Mouse (Mus musculus) neural tube, embryonic 11.5 days (tissue): ENCODE results near the gene Itga9. TPM values are rescaled to one million over a fixed set of nuclear protein-coding genes. Genes with fewer than 3 reads are reported as not detected.

Experiments used
- ATAC-seq: fragments of 200-750 bp; cut with Nextera tagmentation; 2 replicates; pipeline ENCODE4 v1.8.0; 2017; ENCODE audit warnings: moderate number of reproducible peaks, mild to moderate bottlenecking, moderate TSS enrichment, moderate library complexity; ENCODE audit not compliant: insufficient read depth, low FRiP score, low TSS enrichment
- DNase-seq: peaks from one replicate; pipeline ENCODE4 v3.0.0-alpha.2; 2015; ENCODE audit warnings: low spot score
- H3K27ac ChIP-seq: fragments of 300-500 bp; sonication (generic); 2 replicates; pipeline ENCODE4 v1.5.1; 2014; ENCODE audit warnings: low read depth, mild to moderate bottlenecking, low read length
- H3K27me3 ChIP-seq: fragments of 300-500 bp; sonication (generic); 2 replicates; pipeline ENCODE4 v1.6.1; 2014; ENCODE audit warnings: mild to moderate bottlenecking, low read length, mixed read lengths; ENCODE audit not compliant: control insufficient read depth, insufficient read depth
- H3K36me3 ChIP-seq: fragments of 300-500 bp; sonication (generic); 2 replicates; pipeline ENCODE4 v1.6.1; 2014; ENCODE audit warnings: mild to moderate bottlenecking, low read length, moderate library complexity, mixed read lengths; ENCODE audit not compliant: control insufficient read depth, insufficient read depth
- H3K4me1 ChIP-seq: fragments of 300-500 bp; sonication (generic); 2 replicates; pipeline ENCODE4 v1.6.1; 2014; ENCODE audit warnings: low read length, mixed read lengths; ENCODE audit not compliant: control insufficient read depth, insufficient read depth
- H3K4me2 ChIP-seq: fragments of 300-500 bp; sonication (generic); 2 replicates; pipeline ENCODE4 v1.6.1; 2014; ENCODE audit warnings: low read depth, mild to moderate bottlenecking, moderate library complexity
- H3K4me3 ChIP-seq: fragments of 300-500 bp; sonication (generic); 2 replicates; pipeline ENCODE4 v1.5.1; 2014; ENCODE audit warnings: low read depth, low read length
- H3K9ac ChIP-seq: fragments of 300-500 bp; sonication (generic); 2 replicates; pipeline ENCODE4 v1.6.1; 2014; ENCODE audit warnings: mild to moderate bottlenecking, low read length
- H3K9me3 ChIP-seq: fragments of 300-500 bp; sonication (generic); 2 replicates; pipeline ENCODE4 v1.6.1; 2016; ENCODE audit warnings: low read length; ENCODE audit not compliant: control insufficient read depth
- WGBS: fragments of 180-500 bp; shearing (Covaris S2); extraction: QIAGEN DNeasy Blood & Tissue Kit; methylation state at CpG from one replicate; pipeline ENCODE4 v1.1.7; 2014; 5-methylcytosine and 5-hydroxymethylcytosine counted together
- polyA plus RNA-seq: library from polyadenylated mRNA; unstranded; fragments of >200 nt; fragmentation: Nextera tagmentation; extraction: Ambion mirVana; gene quantifications from 2 replicates; pipeline ENCODE4 v1.2.1, GENCODE M21; 2014

Gene Itga9
- polyA plus RNA-seq, 1 experiment from 2014 or later: 8.2 TPM

GRCm38 (mm10) chr9:118926111-118926650, 319.7 kb downstream of the Itga9 start, which contains the start of gene Ctdspl:
Gene Ctdspl, plus strand, starts transcription at chr9:118926453.
- ATAC-seq (peak; percentile 35), DNase-seq (peak; percentile 58)
- under 1% methylated on average over 29 of the region's 73 CpGs for WGBS
- Histone ChIP-seq H3K9me3 (no peaks in the 10 kb centered on the region), H3K27ac (peak within 1 kb of the TSS; percentile 46; the same call in 1 of the 2 replicates), H3K36me3 (no peaks in the 10 kb centered on the region), H3K9ac (peak within 1 kb of the TSS; percentile 80), H3K4me1 (peaks cover 22% of the 10 kb centered on the region), H3K27me3 (no peaks in the 10 kb centered on the region), H3K4me2 (peak within 1 kb of the TSS; percentile 98), H3K4me3 (peak within 1 kb of the TSS; percentile 74)

- H3K9ac ChIP-seq: peak overlapping the region; percentile 80
- H3K27ac ChIP-seq: peak overlapping the region; percentile 46; the same call in 1 of the 2 replicates
- WGBS: 4% methylated on average over 36 of the region's 68 CpGs
- DNase-seq: peak; percentile 48
- H3K4me1 ChIP-seq: peaks cover 22% of the 10 kb centered on the region
- no peaks in the 10 kb centered on the region for H3K9me3 ChIP-seq
- peak; percentile 4 for ATAC-seq
- H3K36me3 ChIP-seq: no peaks in the 10 kb centered on the region
- H3K27me3 ChIP-seq: no peaks in the 10 kb centered on the region
- peak overlapping the region; percentile 98 for H3K4me2 ChIP-seq
- peak overlapping the region; percentile 74 for H3K4me3 ChIP-seq
Observed at GRCm38 (mm10) chr9:118926688-118927321, 320.3 kb downstream of the Itga9 start.

GRCm38 (mm10) chr9:118927501-118927900, 321.0 kb downstream of the Itga9 start:
- Histone ChIP-seq H3K9me3 (no peaks in the 10 kb centered on the region), H3K4me2 (peak overlapping the region; percentile 98), H3K9ac (peak overlapping the region; percentile 80; the same call in 1 of the 2 replicates), H3K4me1 (peaks cover 22% of the 10 kb centered on the region), H3K36me3 (no peaks in the 10 kb centered on the region), H3K27me3 (no peaks in the 10 kb centered on the region), H3K27ac (no peak overlapping the region), H3K4me3 (peak overlapping the region; percentile 74)
- ATAC-seq: no peak
- WGBS: 48% methylated on average over 8 of the region's 8 CpGs
- no peak for DNase-seq

- DNase-seq (no peak), ATAC-seq (no peak)
- Histone ChIP-seq H3K9me3 (no peaks in the 10 kb centered on the region), H3K4me2 (peak overlapping the region; percentile 98; the same call in 1 of the 2 replicates), H3K4me1 (peaks cover 22% of the 10 kb centered on the region), H3K27me3 (no peaks in the 10 kb centered on the region), H3K27ac (no peak overlapping the region), H3K36me3 (no peaks in the 10 kb centered on the region), H3K4me3 (no peak overlapping the region), H3K9ac (no peak overlapping the region)
- WGBS: 43% methylated on average over 2 of the region's 2 CpGs
Observed at GRCm38 (mm10) chr9:118928007-118928406, 321.5 kb downstream of the Itga9 start.

GRCm38 (mm10) chr9:118928656-118929055, 322.2 kb downstream of the Itga9 start:
- no peak overlapping the region for H3K27ac ChIP-seq
- H3K4me1 ChIP-seq: peaks cover 22% of the 10 kb centered on the region
- no peaks in the 10 kb centered on the region for H3K36me3 ChIP-seq
- no peak for ATAC-seq
- no peak for DNase-seq
- H3K4me2 ChIP-seq: no peak overlapping the region
- H3K9ac ChIP-seq: no peak overlapping the region
- H3K27me3 ChIP-seq: no peaks in the 10 kb centered on the region
- WGBS: 27% methylated on average over 7 of the region's 7 CpGs
- H3K4me3 ChIP-seq: no peak overlapping the region
- no peaks in the 10 kb centered on the region for H3K9me3 ChIP-seq

GRCm38 (mm10) chr9:118930611-118931010, 324.1 kb downstream of the Itga9 start:
- H3K36me3 ChIP-seq: no peaks in the 10 kb centered on the region
- no peak overlapping the region for H3K27ac ChIP-seq
- H3K4me2 ChIP-seq: no peak overlapping the region
- DNase-seq: no peak
- no peaks in the 10 kb centered on the region for H3K9me3 ChIP-seq
- H3K4me1 ChIP-seq: peaks cover 15% of the 10 kb centered on the region; the same call in 1 of the 2 replicates
- H3K4me3 ChIP-seq: no peak overlapping the region
- WGBS: 82% methylated on average over 9 of the region's 9 CpGs
- no peak overlapping the region for H3K9ac ChIP-seq
- no peak for ATAC-seq
- no peaks in the 10 kb centered on the region for H3K27me3 ChIP-seq

- Histone ChIP-seq H3K36me3 (no peaks in the 10 kb centered on the region), H3K9me3 (no peaks in the 10 kb centered on the region), H3K4me1 (0 out of 2 replicates have a peak, but pooled peaks cover under 1% of the 10 kb centered on the region), H3K9ac (no peak overlapping the region), H3K27ac (no peak overlapping the region), H3K27me3 (no peaks in the 10 kb centered on the region), H3K4me3 (no peak overlapping the region), H3K4me2 (no peak overlapping the region)
- 92% methylated on average over 9 of the region's 9 CpGs for WGBS
- no peak for DNase-seq
- ATAC-seq: no peak
Observed at GRCm38 (mm10) chr9:118933800-118934199, 327.3 kb downstream of the Itga9 start.

- H3K36me3 ChIP-seq: no peaks in the 10 kb centered on the region
- DNase-seq (no peak), ATAC-seq (no peak)
- H3K4me1 ChIP-seq: no peaks in the 10 kb centered on the region
- WGBS: 88% methylated on average over 12 of the region's 12 CpGs
- no peak overlapping the region for H3K27ac ChIP-seq
- H3K27me3 ChIP-seq: no peaks in the 10 kb centered on the region
- no peak overlapping the region for H3K9ac ChIP-seq
- no peak overlapping the region for H3K4me3 ChIP-seq
- H3K4me2 ChIP-seq: no peak overlapping the region
- H3K9me3 ChIP-seq: no peaks in the 10 kb centered on the region
Observed at GRCm38 (mm10) chr9:118934319-118934718, 327.8 kb downstream of the Itga9 start.

GRCm38 (mm10) chr9:118935098-118935497, 328.6 kb downstream of the Itga9 start:
- no peaks in the 10 kb centered on the region for H3K36me3 ChIP-seq
- H3K9ac ChIP-seq: no peak overlapping the region
- WGBS: 75% methylated on average over 13 of the region's 13 CpGs
- H3K4me2 ChIP-seq: no peak overlapping the region
- no peaks in the 10 kb centered on the region for H3K27me3 ChIP-seq
- no peak for ATAC-seq
- H3K4me1 ChIP-seq: no peaks in the 10 kb centered on the region
- H3K27ac ChIP-seq: no peak overlapping the region
- no peak overlapping the region for H3K4me3 ChIP-seq
- DNase-seq: no peak
- H3K9me3 ChIP-seq: no peaks in the 10 kb centered on the region
